Mouse (Mus musculus) lung, adult 2 months (tissue): ENCODE results near the gene Hist1h2bp. TPM values are rescaled to one million over a fixed set of nuclear protein-coding genes. Genes with fewer than 3 reads are reported as not detected.
"Not testable (repeated sequence)": the region's sequence is repeated elsewhere in the genome, so short reads cannot be mapped to it uniquely, and the experiment has no call there.

Experiments
- DNase-seq: peaks from one replicate; pipeline ENCODE4 v3.0.0; 2022
- H3K4me1 ChIP-seq: fragments of 200-500 bp; 2 replicates; pipeline ENCODE4 v1.6.1; 2011; ENCODE audit warnings: low read length; ENCODE audit not compliant: control insufficient read depth, insufficient read depth
- H3K4me3 ChIP-seq: fragments of 200-500 bp; replicated peaks from 2 replicates; pipeline ENCODE3; 2011; ENCODE audit warnings: low read depth, mild to moderate bottlenecking, control low read depth, low read length; ENCODE audit errors: extremely low read depth
- CTCF ChIP-seq: fragments of 200-500 bp; IDR thresholded peaks from 2 replicates; pipeline ENCODE4 v1.5.1; 2011; ENCODE audit warnings: mild to moderate bottlenecking, low read length, control low read depth; ENCODE audit not compliant: insufficient read depth
- POLR2A ChIP-seq: fragments of 200-500 bp; IDR thresholded peaks from 2 replicates; pipeline ENCODE4 v1.6.1; 2011; ENCODE audit warnings: low read depth, mild to moderate bottlenecking, control low read depth, low read length, borderline replicate concordance; ENCODE audit errors: extremely low read depth
- WGBS: fragments of 180-500 bp; shearing (Covaris S2); methylation state at CpG from one replicate; pipeline ENCODE4 v1.1.7; 2018; 5-methylcytosine and 5-hydroxymethylcytosine counted together
- polyA plus RNA-seq: library from polyadenylated mRNA; depleted of rRNA; stranded (reverse); fragments of >200 nt; gene quantifications from 2 replicates; pipeline ENCODE4 v1.2.3, GENCODE M21; 2012

The Hist1h2bp gene
- polyA plus RNA-seq, 1 experiment, result not detected

- peak; percentile 20 for DNase-seq
- WGBS, result under 1% methylated on average over 19 of the region's 20 CpGs
- TF ChIP-seq CTCF (no peak), POLR2A (peak; percentile 18; the same call in 1 of the 2 replicates)
- Histone ChIP-seq H3K4me3 (peak within 1 kb of the TSS; percentile 64), H3K4me1 (peaks cover 10% of the 10 kb centered on the region)
Observed at GRCm38 (mm10) chr13:21783255-21783617, 4.0 kb upstream of the Hist1h2bp start, which contains the start of gene Hist1h3i. Hist1h3i (minus strand) TSS chr13:21783370.

GRCm38 (mm10) chr13:21783734-21784161 is 3.5 kb upstream of the Hist1h2bp start:
- no peak for DNase-seq
- TF ChIP-seq POLR2A, result no peak
- no peak for TF ChIP-seq CTCF
- Histone ChIP-seq H3K4me3 (peak overlapping the region; percentile 27), H3K4me1 (peaks cover 10% of the 10 kb centered on the region)
- WGBS, result 5% methylated on average over 9 of the region's 9 CpGs

- peaks cover 10% of the 10 kb centered on the region for H3K4me1 ChIP-seq
- WGBS, result 54% methylated on average over 6 of the region's 6 CpGs
- no peak overlapping the region for H3K4me3 ChIP-seq
- TF ChIP-seq CTCF (no peak), POLR2A (no peak)
- no peak for DNase-seq
Observed at GRCm38 (mm10) chr13:21784311-21784710, 3.0 kb upstream of the Hist1h2bp start.

- WGBS, result 11% methylated on average over 8 of the region's 8 CpGs
- Histone ChIP-seq H3K4me1 (0 out of 2 replicates have a peak, but pooled peaks cover 2% of the 10 kb centered on the region), H3K4me3 (no peak overlapping the region)
- no peak for TF ChIP-seq POLR2A
- no peak for TF ChIP-seq CTCF
- no peak for DNase-seq
Observed at GRCm38 (mm10) chr13:21786189-21786898, 917 bp upstream of the Hist1h2bp start.

GRCm38 (mm10) chr13:21787760-21788593 is 716 bp downstream of the Hist1h2bp start:
- WGBS, result 31% methylated on average over 17 of the region's 21 CpGs
- Histone ChIP-seq H3K4me3 (no peak overlapping the region), H3K4me1 (no peaks in the 10 kb centered on the region)
- no peak for DNase-seq
- no peak for TF ChIP-seq CTCF
- no peak for TF ChIP-seq POLR2A

- no peak overlapping the region for H3K4me3 ChIP-seq
- WGBS, result 45% methylated on average over 6 of the region's 6 CpGs
- DNase-seq, result no peak
- no peaks in the 10 kb centered on the region for H3K4me1 ChIP-seq
- TF ChIP-seq POLR2A, result no peak
- no peak for TF ChIP-seq CTCF
Observed at GRCm38 (mm10) chr13:21789925-21790324, 2.7 kb downstream of the Hist1h2bp start.

- DNase-seq, result no peak
- no peak overlapping the region for H3K4me3 ChIP-seq
- WGBS, result 20% methylated on average over 18 of the region's 18 CpGs
- TF ChIP-seq CTCF, result no peak
- TF ChIP-seq POLR2A, result no peak
- no peaks in the 10 kb centered on the region for H3K4me1 ChIP-seq
Observed at GRCm38 (mm10) chr13:21790601-21791283, 3.5 kb downstream of the Hist1h2bp start.

- no peak overlapping the region for H3K4me3 ChIP-seq
- TF ChIP-seq CTCF, result no peak
- 87% methylated on average over 7 of the region's 7 CpGs for WGBS
- no peaks in the 10 kb centered on the region for H3K4me1 ChIP-seq
- no peak for DNase-seq
Observed at GRCm38 (mm10) chr13:21795584-21795983, 8.3 kb downstream of the Hist1h2bp start.

GRCm38 (mm10) chr13:21797163-21797562 is 9.9 kb downstream of the Hist1h2bp start:
- H3K4me3 ChIP-seq, DNase-seq, H3K4me1 ChIP-seq: not testable (repeated sequence)

GRCm38 (mm10) chr13:21803058-21803457 is 15.8 kb downstream of the Hist1h2bp start:
- H3K4me3 ChIP-seq, H3K4me1 ChIP-seq, DNase-seq: not testable (repeated sequence)
- WGBS, result no CpG with 5 or more reads among the region's 4 CpGs

GRCm38 (mm10) chr13:21810073-21810472 is 22.8 kb downstream of the Hist1h2bp start, which contains the start of the genes Hist1h2bq and Hist1h2ao:
Hist1h2bq (minus strand) TSS chr13:21810197.
Hist1h2ao (plus strand) TSS chr13:21810465.
- not testable (repeated sequence) for DNase-seq, H3K4me3 ChIP-seq, H3K4me1 ChIP-seq
- no CpG with 5 or more reads among the region's 23 CpGs for WGBS

GRCm38 (mm10) chr13:21811074-21811473 is 23.8 kb downstream of the Hist1h2bp start:
- DNase-seq, H3K4me3 ChIP-seq, H3K4me1 ChIP-seq: not testable (repeated sequence)
- no CpG with 5 or more reads among the region's 8 CpGs for WGBS

- H3K4me3 ChIP-seq, H3K4me1 ChIP-seq: not testable (repeated sequence)
- no CpG with 5 or more reads among the region's 24 CpGs for WGBS
- peak; percentile 28 for DNase-seq
Observed at GRCm38 (mm10) chr13:21811539-21811938, 24.3 kb downstream of the Hist1h2bp start, which contains the start of gene Hist1h4m. Hist1h4m (plus strand) TSS chr13:21811746.

- DNase-seq, H3K4me1 ChIP-seq, H3K4me3 ChIP-seq: not testable (repeated sequence)
- under 1% methylated on average over 14 of the region's 14 CpGs for WGBS
Observed at GRCm38 (mm10) chr13:21812092-21812491, 24.8 kb downstream of the Hist1h2bp start.
